Mouse (Mus musculus) adrenal gland, postnatal 14 days (tissue): ENCODE results near the gene Foxp4. TPM values are rescaled to one million over a fixed set of nuclear protein-coding genes. Genes with fewer than 3 reads are reported as not detected.

Experiments used
- DNase-seq: peaks from one replicate; pipeline ENCODE4 v3.0.0; 2021; ENCODE audit warnings: mixed read lengths
- long read RNA-seq, 2 experiments: library from polyadenylated mRNA; stranded (forward); transcript quantifications; one replicate each; pipeline ENCODE4 v2.0.0; 2021
- total RNA-seq: library from RNA; stranded (reverse); gene quantifications from 2 replicates; pipeline ENCODE4 v1.2.3, GENCODE M21; 2021

The Foxp4 gene
- total RNA-seq, result 20.6 and 28.1 TPM in 2 replicates
- long read RNA-seq, experiment 1, partial matches to known transcripts, result 10 of 20 reads
- long read RNA-seq, experiment 1, other reads (novel, unspliced or antisense), result 5 of 20 reads
- long read RNA-seq, experiment 2, partial matches to known transcripts, result 13 of 21 reads
- long read RNA-seq, experiment 2, other reads (novel, unspliced or antisense), result 6 of 21 reads

DNA sequence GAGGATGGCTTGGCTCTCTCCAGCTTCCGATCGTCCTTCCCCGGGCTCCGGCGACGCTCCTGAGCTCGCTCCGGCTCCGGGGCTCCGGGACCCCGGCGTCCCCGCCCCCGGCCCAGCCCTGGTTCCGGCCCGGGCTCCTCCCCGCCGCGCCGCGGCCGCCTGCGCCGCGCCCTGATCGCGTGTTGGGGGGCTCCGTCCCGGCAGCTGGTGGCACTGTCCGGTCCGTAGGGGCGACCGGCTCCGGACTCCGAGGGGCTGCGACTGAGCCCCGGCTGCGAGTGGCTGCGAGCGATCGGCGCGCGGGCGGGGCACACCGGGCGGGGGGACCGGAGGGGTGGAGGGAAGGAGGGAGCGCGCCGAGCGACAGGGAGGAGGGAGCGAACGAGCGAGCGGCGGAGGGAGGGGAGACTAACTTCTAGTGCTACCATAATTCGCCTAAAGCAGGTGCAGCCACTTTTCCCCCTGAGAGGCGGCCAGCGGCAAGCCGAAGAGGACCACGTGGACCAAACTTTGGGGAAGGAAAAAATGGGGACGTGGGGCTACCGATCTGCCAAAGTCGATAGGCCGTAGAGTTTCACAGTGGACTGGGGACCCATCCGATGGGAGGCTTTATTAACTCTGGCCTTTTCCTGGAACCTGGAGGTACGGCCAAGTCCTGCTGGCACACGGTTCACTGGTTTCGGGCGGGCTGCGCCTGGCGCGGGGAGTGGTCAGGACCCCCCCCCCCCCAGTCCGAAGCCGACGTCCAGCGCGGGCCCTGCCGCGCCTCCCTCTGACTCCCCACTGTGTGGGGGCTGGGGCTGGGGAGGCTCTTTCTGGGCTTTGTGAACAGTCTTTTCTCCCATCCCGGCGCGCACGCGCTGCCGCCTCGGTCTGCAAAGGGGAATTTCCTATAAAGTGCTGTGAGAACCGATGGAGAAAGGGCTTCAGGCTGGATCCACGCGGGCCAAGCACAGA lies at the start of gene Foxp4:
TSS of gene Foxp4 (minus strand) at position 263 of the 957 bp plus-strand sequence.
- DNase-seq, result peak; percentile 92

DNA sequence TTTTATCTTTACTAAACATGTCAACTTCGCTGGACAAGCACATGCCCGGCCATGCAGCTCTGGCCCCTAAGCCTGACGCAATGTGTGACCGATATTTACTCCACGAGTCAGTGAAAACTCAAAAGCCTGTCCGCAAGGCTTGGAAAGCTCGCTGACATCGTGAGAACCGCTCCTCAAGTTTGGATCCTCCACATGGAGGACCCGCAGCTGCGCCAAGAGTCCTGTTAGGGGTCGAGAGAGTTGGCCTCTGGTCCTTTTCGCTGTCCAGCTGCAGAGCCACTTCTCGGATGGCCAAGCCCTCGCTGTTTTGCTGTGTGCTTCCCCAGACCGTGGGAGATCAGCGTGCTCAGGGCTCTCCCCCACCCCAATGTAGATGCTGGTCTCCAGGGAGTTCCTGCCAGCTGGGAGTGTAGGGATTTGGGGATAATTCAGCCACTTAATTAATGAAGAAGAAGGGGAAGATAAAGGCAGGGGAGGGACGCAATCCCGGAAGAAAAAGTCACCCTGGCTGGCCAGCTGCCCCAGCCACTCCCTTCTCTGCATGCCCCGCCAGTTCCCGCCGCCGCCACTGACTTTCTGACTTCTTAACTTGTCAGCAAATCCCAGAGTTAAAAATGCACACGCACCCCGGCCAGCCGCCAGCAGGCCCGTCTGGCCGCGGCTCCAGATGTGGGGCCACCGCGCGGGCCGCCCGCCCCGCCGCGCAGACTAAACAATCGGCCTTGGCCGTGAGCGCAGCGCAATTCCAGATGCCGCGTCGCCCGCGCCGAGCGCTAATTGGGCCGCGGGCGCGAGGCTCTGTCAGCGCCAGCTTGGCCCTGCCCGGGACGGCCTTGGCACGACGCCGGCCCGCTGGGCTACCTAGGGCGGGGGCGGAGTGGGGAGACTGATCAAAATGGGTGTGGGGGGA lies 49.4 kb upstream of the Foxp4 start:
- peak; percentile 80 for DNase-seq

DNA sequence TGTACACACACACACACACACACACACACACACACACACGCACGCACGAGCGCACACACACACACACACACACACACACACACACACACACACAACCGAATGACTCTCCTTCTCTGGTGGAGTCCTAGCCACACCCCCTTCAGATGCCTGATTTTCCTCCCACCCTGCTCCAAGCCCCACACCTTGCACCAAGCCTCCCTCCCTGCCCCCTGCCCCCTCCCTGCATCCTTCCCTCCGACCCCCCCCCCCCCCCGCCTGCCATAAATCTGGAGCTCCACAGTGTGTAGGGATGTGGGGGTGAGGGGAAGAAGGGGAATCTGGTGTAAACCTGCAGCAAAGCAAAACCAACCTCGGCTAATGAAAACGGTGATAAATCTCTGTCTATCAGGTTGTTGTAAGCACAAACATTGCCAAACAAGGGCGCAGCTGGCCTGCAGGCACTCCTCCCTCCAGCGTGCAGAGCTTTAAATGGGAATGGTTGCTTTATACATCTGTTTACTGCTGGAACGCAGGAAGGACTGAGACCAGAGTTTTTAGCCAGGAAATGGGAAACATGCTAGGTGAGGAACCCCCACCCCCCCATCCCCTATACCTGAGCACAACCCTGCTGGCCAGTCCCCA lies 41.5 kb upstream of the Foxp4 start:
- DNase-seq, result no peak

DNA sequence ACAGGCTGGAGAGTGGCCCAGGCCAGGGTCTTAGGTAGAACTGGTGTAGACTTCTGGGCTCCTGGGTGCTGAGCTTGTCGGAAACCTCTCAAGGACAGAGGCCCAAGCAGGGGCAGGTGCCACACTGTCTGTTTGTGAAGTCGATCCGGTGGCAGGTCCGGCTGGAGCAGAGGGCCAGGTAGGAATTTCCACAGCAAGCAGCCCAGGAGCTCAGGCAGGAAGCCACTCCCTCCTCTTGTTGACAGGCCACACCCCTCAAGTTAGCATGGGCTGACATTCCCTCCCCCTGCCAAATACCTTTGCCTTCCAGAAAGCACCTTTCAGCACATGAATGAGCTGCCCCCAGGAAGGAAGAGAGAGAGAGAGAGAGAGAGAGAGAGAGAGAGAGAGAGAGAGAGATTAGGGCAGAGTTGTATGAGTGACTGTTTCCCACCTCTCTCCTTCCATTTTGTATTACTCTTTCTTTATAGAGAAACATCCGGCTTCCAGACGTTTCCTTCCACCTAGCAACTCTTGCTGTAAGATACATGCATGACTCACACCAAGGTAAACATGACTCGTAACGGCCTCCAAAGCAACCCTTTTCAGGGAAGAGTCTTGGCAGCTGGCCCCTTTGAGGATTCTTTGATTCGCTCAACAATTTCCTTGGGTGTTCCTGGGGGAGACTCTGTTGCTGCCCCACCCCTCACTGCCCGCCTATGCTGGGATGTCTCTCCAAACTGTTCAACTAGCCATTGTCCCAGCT lies 33.8 kb upstream of the Foxp4 start:
- DNase-seq, result peak; percentile 17

DNA sequence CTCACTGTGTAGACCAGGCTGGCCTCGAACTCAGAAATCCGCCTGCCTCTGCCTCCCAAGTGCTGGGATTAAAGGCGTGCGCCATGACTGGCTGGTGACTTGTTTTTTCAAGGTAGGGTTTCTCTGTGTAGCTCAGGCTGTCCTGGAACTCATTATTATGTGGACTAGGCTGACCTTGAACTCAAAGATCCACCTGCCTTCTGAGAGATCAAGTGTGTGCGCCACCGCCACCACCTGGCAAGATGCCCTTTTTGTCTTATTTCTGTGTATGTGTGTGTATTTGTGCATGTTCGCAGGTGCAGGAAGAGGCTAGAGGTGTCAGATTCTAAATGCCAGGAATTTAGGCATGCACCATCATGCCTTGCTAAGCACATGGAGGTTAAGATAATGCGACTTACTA lies 32.0 kb upstream of the Foxp4 start:
- no peak for DNase-seq

DNA sequence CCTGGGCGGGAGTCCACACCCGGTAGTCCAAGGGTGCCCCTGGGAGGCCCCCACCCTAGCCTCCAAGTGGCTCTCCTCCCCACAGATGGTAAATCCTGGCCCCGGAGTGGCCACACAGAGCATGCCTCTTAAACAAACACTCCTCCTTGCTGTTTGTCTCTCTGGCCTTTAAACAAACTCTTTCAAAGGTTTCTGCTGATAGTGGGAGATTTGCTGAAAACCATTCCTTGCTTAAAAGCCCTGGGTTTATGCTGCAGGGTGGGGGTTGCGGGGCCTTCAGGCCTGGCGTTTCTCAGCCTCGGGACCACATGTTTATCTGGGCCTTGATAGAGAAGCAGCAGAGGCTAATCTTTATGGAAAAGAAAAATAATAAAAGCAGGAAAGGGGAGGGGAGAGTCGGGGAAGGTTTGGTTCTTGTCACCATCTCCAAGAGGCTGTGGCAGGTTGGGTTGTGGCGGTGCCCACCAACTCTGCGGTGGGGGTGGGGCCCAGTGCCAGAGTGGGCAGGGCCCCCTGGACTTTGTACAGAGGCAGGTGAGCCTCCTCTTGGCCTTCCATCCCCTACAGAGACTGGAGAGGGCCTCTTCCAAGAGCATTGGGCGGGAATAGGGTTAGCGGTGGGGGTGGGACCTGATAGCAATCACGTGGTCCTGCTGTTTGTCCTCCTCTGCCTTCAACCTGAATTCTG lies 30.8 kb upstream of the Foxp4 start:
- DNase-seq, result no peak

DNA sequence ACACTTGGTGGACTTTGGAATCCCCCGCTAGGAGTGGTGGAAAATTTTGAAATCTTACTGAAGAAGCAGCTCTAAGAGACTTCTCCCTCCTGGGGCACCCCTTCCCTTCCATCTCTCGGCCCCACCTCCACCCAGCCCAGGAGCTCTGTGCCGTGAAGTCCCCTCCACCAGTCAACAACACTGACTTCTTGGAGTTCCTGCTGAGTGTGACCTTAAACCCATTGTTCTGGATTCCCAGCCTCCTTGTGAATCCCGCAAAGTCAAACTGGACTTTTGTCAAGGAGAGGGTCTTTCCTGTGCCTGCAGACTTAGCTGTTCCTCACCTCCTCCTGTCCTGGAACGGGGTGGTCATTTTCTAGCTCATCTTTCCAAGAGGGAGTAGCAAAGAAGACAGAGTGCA lies 28.8 kb upstream of the Foxp4 start:
- no peak for DNase-seq

DNA sequence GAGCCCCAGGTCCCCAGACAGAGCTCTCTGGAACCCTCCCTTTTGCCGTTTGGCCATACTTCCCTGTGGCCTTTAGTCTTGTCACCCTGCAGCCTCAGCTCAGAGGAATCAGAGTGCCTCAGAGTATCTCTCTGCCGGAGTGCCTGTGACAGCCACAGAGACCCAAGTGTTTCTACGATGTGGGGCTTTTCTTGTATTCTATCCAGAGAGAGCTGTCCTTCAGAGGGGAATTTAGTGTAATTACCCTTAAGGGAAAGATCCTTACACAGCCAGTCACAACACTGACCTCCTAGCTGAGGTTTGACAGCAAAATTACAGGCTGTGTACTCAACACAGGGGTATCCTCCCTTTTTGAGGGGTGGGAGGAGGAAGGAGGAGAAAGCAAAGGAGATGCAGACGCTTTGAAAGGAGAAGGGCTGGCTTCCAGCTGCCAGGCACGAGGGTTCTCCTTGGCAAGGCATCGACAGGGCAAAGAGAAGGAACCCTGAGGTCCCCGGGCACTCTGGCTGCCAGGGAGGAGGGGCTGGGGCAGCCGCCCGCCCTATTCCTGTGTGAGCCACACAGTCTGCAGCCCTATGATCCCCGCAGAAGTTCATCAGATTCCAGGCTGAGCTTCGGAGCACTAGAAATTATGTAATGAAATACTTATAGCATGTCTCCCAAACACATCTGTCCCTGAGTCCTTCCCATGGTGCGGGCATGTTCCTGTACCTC lies 28.1 kb upstream of the Foxp4 start:
- peak; percentile 48 for DNase-seq

DNA sequence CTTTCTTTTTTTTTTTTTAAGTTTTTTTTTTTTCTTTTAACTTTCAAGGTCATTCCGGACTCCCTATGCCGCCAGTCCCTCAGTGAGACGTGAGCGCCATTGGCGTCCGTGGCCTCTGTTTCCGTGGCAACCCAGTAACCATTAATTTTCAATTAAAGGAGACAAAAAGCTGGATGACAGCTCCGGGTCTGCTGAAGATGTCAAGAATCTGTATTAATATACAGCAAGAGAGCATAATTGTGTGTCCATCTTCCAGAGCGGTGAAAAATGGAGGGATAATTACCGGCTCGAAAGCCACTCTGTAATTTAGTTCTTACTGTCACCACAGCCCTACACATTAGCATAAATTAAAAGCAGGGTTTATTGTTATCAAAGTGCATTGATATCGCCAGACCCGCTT lies 27.0 kb upstream of the Foxp4 start:
- peak; percentile 27 for DNase-seq

DNA sequence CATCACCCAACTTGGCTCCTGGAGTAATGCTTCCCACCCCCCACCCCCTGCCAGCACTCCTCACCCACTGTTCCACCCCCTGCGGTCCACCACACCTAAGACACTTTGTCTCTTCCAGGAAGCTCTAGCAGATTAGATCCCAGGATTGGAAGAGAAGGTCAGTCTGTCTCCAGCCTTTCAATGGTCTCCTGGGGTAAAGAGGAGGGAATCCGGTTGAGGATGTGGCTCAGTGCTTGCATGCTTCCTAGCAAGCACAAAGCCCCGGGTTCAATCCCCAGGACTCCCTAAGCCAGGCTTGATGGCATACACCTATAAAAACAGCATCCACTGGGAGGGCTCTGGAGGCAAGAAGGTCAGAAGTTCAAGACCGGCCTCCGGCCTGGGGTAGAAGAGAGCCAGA lies 26.4 kb upstream of the Foxp4 start:
- DNase-seq, result no peak

DNA sequence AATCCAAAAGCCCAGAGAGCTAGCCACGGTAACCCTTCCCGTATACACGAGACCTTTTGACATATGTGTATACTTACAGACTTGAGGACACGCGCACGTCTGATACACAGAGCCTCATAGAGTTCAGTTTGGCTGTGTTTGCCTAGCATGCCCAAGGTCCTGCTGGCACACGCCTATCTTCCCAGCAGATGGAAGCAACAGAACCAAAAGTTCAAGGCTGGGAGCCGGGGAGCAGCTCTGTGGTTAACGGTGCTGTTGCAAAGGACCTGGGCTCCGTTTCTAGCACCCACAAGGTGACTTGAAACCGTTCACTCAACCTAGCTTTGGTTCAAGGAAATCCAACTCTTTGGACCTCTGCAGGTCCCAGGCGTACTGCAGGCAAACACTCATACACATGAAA lies 25.0 kb upstream of the Foxp4 start:
- DNase-seq, result peak; percentile 18

DNA sequence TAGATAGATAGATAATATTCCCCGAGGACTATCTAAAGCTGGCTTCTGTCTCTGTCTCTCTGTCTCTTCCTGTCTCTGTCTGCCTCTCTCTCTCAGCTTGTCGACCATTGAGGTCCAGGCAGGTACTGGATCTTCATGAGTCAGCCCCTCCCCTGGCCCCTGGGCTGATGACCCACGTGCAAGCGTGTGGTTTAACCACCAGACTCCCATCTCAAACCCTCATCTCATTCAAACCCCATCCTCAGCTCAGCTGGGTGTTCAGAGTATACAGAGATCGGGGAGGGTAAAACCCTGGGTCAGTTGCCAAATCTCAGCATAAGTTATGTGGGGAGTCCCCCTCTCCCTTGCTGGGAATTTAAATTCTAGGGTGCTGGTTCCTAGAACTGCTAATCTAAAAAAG lies 24.3 kb upstream of the Foxp4 start:
- DNase-seq, result no peak

DNA sequence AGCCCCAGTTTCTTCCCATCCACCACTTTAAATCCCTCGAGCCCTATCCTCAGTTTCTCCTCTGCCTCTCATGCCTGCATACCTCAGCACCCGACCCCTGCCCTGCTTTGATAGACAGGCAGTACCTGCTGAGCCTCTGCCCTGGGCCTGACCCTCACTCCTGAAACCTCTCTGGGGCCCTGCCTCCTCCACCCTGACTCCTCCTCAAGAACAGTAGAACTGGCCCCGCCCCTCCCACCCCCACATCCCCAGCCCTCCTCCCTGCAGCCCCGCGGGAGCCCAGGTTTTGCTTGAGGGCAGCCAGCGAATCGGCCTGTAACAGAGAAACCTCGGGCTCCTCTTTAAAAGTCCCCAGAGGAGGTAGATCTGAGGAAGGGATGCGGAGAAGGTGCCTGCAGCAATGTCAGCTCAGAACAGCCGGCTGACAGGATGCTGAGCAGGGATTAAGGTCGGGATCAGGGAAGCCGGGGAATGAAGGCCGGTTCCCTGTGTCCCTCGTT lies 22.5 kb upstream of the Foxp4 start:
- DNase-seq, result no peak

DNA sequence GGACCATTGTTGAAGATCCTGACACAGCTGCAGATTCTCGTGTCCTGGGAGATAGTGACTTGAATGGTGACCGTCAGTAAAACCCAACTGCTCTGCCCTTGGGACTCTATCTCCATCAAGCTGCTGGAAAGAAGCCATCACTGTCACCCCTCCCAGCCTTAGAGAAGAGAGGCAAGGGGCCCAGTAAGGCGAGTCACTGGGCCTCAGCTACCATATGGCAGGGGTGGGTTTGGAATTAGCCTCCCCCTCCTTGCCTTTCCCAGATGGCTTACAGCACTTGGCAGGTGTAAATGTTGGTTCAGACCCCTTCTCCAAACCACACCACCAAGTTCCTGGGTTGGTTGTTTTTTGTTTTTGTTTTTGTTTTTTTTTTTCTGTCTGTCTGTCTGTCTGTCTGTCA lies 21.7 kb upstream of the Foxp4 start:
- no peak for DNase-seq

DNA sequence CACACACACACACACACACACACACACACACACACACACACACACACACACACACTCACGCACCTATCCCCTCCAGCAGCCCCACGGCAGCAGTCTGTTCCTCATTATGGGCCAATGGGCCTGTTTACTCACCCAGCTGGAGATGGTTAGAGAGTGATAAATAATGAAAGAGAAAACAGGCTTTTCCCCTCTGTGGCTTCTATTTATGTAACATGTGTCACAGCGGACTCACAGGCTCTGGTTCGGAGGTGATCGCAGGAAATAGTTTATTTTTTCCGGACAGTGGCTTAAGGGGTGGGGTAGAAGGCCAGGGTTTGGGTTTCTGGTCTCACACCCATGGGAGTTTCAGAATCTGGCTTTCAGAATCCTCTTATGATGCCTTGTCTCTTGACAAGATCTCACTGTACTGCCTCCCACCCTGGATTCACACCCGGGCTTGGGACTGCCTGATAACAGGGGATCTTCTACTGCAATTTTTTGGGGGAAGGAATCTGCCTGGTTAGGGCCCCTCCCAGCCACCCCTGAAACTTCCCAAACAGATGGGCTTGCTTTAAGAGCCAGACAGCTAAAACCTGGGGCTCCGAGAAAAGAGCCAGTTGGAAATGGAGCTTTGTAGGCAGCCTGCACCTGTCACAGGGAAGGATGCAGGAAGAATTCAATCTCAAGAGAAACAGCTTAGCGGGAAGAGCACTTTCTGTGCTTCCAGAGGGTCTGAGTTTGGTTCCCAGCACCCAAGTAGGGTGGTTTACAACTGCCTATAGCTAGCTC lies 18.8 kb upstream of the Foxp4 start:
- DNase-seq, result no peak

DNA sequence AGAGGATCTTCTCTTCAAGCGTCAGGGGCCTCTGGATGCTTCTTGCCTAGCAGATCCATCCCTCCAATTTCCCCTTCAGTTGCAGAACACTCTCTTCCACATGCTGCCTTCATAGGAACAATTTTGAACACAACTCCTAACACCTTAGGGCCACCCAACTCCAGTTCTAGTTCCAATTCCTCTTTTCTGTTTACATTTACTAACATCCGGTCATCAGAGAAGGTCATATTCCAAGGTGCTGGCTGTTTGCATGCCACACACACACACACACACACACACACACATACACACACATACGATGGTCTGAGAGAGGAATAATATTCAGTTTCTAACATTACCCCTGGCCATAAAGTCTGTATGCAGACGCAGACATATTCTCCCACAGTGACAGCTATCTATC lies 17.6 kb upstream of the Foxp4 start:
- no peak for DNase-seq

DNA sequence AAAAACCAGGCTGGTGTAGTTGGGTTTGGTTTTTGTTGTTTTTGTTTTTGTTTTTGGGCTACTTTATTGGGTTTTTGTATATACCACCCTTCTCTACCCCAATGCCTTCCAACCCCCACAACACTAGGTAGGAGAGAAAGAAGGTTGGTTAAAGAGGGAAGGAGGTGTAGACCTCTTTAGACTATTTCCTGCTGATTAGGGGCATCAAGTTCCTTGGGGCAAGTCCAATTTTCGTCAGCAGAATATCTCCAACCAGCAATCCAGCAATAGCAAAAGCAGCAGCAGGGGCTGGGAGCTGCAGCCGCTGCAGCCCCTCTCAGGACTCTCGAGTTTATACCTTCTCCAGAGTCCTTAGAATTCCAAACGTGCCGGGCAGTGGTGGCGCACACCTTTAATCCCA lies 14.4 kb upstream of the Foxp4 start:
- no peak for DNase-seq

DNA sequence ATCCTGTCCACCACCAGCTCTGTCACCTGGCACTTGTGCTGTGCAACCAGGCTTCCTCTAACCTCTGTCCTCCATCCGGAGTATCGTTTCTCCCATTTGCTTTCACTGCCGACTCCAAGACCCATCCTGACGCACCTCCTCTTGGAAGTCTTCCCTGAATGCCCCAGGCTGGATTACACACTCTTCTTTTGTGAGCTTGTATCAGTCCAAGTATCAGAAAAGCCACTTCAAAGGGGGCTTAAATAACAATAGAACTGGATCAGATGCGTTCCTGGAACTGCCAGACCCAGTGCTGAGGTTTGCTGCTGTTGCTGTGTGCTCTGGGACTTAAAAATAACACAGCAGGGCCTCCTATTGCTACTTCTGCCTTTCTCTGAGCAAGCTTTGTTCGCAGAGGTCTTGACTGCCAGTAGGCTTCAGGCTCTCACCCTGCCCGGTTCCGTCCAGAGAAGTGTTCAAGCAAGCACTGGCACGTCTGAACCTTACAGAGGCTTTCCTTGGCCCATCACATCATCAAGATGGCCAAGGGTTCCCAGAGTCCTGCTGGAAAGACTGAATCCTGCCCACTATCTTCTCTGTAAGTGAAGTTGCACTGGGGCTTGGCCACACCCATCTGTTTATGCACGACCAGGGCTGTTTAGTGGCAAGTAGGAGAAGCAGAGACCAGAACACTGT lies 13.6 kb upstream of the Foxp4 start:
- DNase-seq, result no peak

DNA sequence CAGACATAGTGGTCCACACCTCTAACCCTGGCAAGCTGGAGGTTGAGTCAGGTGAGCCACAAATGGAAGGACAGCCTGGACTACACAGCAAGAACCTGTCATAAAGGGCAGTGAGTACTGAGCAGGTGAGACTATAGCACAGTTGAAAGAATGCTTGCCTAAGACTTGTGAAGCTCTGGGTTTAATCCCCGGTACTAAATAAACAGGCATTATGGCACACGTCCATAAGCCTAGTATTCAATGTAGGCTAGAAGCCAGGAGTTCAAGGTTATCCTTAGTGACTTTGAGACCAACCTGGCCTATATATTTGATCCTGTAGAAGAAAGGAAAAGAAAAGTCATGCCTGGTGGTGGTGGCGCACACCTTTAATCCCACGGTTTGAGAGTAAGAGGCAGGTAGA lies 12.1 kb upstream of the Foxp4 start:
- no peak for DNase-seq
